Mouse (Mus musculus) heart, embryonic 15.5 days (tissue): ENCODE data around the gene Gm4969. TPM values are rescaled to one million over a fixed set of nuclear protein-coding genes. Genes with fewer than 3 reads are reported as not detected.
"Not testable (repeated sequence)": the region's sequence is repeated elsewhere in the genome, so short reads cannot be mapped to it uniquely, and the experiment has no call there.

ENCODE experiments used
- ATAC-seq: fragments of 200-750 bp; cut with Nextera tagmentation; replicated peaks from 2 replicates; pipeline ENCODE4 v1.8.0; 2017; ENCODE audit warnings: low read depth, moderate TSS enrichment; ENCODE audit not compliant: insufficient number of reproducible peaks, insufficient read depth, low FRiP score
- H3K27ac ChIP-seq: fragments of 300-500 bp; sonication (generic); 2 replicates; pipeline ENCODE4 v1.5.1; 2015; ENCODE audit warnings: mild to moderate bottlenecking, inconsistent platforms
- H3K27me3 ChIP-seq: fragments of 300-500 bp; sonication (generic); 2 replicates; pipeline ENCODE4 v1.6.1; 2015; ENCODE audit warnings: inconsistent platforms
- H3K36me3 ChIP-seq: fragments of 300-500 bp; sonication (generic); 2 replicates; pipeline ENCODE4 v1.6.1; 2015; ENCODE audit warnings: mild to moderate bottlenecking, inconsistent platforms
- H3K4me1 ChIP-seq: fragments of 300-500 bp; sonication (generic); replicated peaks from 2 replicates; pipeline ENCODE4 v1.6.1; 2015; ENCODE audit warnings: inconsistent platforms
- H3K4me2 ChIP-seq: fragments of 300-500 bp; sonication (generic); 2 replicates; pipeline ENCODE4 v1.6.1; 2015; ENCODE audit warnings: inconsistent platforms, mild to moderate bottlenecking, moderate library complexity
- H3K4me3 ChIP-seq: fragments of 300-500 bp; sonication (generic); 2 replicates; pipeline ENCODE4 v1.5.1; 2015; ENCODE audit warnings: mild to moderate bottlenecking, inconsistent platforms
- H3K9ac ChIP-seq: fragments of 300-500 bp; sonication (generic); 2 replicates; pipeline ENCODE4 v1.6.1; 2015; ENCODE audit warnings: mild to moderate bottlenecking, inconsistent platforms
- H3K9me3 ChIP-seq: fragments of 300-500 bp; sonication (generic); replicated peaks from 2 replicates; pipeline ENCODE4 v1.6.1; 2016; ENCODE audit warnings: inconsistent platforms
- WGBS: fragments of 180-500 bp; shearing (Covaris S2); methylation state at CpG from one replicate; pipeline ENCODE4 v1.1.7; 2015; ENCODE audit warnings: mixed read lengths; 5-methylcytosine and 5-hydroxymethylcytosine counted together
- polyA plus RNA-seq: library from polyadenylated mRNA; unstranded; fragments of >200 nt; fragmentation: Nextera tagmentation; extraction: Ambion mirVana; gene quantifications from 2 replicates; pipeline ENCODE4 v1.2.1, GENCODE M21; 2015

Gene Gm4969
- polyA plus RNA-seq, 1 experiment from 2014 or later, result 0.73 TPM

- WGBS, result 5% methylated on average over 30 of the region's 30 CpGs
- H3K27me3 ChIP-seq, result peaks cover 14% of the 10 kb centered on the region
- H3K9ac ChIP-seq, result peak overlapping the region; percentile 52; the same call in 1 of the 2 replicates
- ATAC-seq, result peak; percentile 73
- no peaks in the 10 kb centered on the region for H3K9me3 ChIP-seq
- H3K4me3 ChIP-seq, result no peak overlapping the region; the same call in 1 of the 2 replicates
- H3K4me1 ChIP-seq, result peaks cover 24% of the 10 kb centered on the region
- peaks cover 29% of the 10 kb centered on the region for H3K36me3 ChIP-seq
- H3K4me2 ChIP-seq, result peak overlapping the region; percentile 56
- H3K27ac ChIP-seq, result peak overlapping the region; percentile 57
These were observed 39.1 kb upstream of the Gm4969 start for GRCm38 (mm10) chr7:19157160-19157800.

GRCm38 (mm10) chr7:19155825-19156475, 37.8 kb upstream of the Gm4969 start:
- no peaks in the 10 kb centered on the region for H3K9me3 ChIP-seq
- H3K9ac ChIP-seq, result no peak overlapping the region
- 53% methylated on average over 13 of the region's 13 CpGs for WGBS
- no peak overlapping the region for H3K27ac ChIP-seq
- H3K27me3 ChIP-seq, result peaks cover 14% of the 10 kb centered on the region
- H3K4me3 ChIP-seq, result no peak overlapping the region
- no peak overlapping the region for H3K4me2 ChIP-seq
- ATAC-seq, result no peak
- H3K36me3 ChIP-seq, result peaks cover 33% of the 10 kb centered on the region
- H3K4me1 ChIP-seq, result peaks cover 27% of the 10 kb centered on the region

DNA sequence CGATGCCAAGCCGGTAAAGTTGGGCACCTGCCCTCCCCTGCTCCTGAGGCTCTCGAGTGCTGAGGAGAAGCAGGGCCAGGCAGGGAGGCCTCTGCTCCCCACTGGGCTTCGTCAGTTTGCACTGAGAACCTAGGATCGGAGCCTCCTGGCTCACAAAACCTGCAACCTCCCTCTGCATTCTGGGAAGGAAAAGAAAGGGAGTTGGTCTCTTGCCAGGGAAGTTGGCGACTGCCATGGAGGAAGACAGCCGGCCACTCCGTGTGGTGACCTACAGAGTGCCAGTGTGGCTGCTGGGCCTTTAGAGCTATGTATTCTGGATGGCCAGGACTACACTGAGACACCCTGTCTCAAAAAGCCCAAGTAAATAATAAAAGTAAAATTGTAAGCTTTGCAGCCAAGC, 36.6 kb upstream of the Gm4969 start:
- H3K4me2 ChIP-seq, result no peak overlapping the region
- no peak overlapping the region for H3K27ac ChIP-seq
- H3K36me3 ChIP-seq, result peaks cover 33% of the 10 kb centered on the region
- H3K4me3 ChIP-seq, result no peak overlapping the region
- 77% methylated on average over 8 of the region's 8 CpGs for WGBS
- ATAC-seq, result no peak
- no peak overlapping the region for H3K9ac ChIP-seq
- H3K9me3 ChIP-seq, result no peaks in the 10 kb centered on the region
- peaks cover 13% of the 10 kb centered on the region for H3K27me3 ChIP-seq
- H3K4me1 ChIP-seq, result peaks cover 24% of the 10 kb centered on the region

GRCm38 (mm10) chr7:19151121-19151520, 33.0 kb upstream of the Gm4969 start:
- not testable (repeated sequence) for H3K4me2 ChIP-seq, H3K9me3 ChIP-seq, H3K9ac ChIP-seq, H3K27ac ChIP-seq, ATAC-seq, H3K27me3 ChIP-seq, H3K4me3 ChIP-seq
- peaks cover 19% of the 10 kb centered on the region for H3K4me1 ChIP-seq
- H3K36me3 ChIP-seq, result peaks cover 29% of the 10 kb centered on the region
- WGBS, result 85% methylated on average over 10 of the region's 10 CpGs

GRCm38 (mm10) chr7:19149626-19150025, 31.5 kb upstream of the Gm4969 start, which contains the start of gene Snrpd2:
TSS of gene Snrpd2 (plus strand) at chr7:19149722.
- Histone ChIP-seq H3K27ac (peak within 1 kb of the TSS; percentile 78), H3K9me3 (no peaks in the 10 kb centered on the region), H3K36me3 (peaks cover 29% of the 10 kb centered on the region), H3K4me3 (peak within 1 kb of the TSS; percentile 68), H3K27me3 (no peaks in the 10 kb centered on the region), H3K4me1 (peaks cover 19% of the 10 kb centered on the region), H3K4me2 (peak within 1 kb of the TSS; percentile 90), H3K9ac (peak within 1 kb of the TSS; percentile 74)
- WGBS, result under 1% methylated on average over 24 of the region's 24 CpGs
- ATAC-seq, result peak; percentile 90

DNA sequence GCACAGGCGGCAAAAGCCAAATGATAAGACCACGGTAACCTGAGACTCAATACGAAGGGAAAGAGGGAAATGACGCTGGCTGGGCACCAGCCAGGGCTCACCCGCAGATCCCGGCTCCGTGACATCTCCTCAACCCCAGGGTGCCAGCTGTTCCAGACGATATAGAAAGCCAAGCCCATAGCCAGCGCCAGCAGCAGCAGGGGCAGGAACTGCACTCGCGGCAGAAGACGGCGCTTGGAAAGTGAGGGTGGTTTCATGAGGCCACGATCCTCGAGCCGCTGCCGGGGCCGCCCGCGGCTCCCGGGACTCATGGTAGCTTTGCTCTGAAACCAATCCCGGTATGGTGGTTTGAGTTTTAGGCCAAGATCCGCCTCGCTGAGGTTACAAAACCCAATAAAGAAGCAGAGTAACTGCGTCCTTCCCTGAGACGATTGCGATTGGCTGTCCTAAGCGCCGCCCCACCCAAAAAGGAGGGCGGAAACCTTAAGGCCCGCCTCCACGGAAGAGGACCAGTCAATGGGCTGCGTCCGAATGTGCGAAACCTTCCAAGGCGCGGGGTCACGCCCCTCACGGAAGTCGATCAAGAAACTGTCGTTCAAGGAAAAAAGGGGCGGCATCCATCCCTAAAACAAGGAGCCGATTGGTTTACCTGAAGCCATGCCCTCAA, 30.8 kb upstream of the Gm4969 start, which contains the start of gene Qpctl:
Qpctl (minus strand) TSS at position 417 of the 667 bp plus-strand sequence.
- ATAC-seq, result peak; percentile 96
- H3K27ac ChIP-seq, result peak within 1 kb of the TSS; percentile 78
- peak within 1 kb of the TSS; percentile 90 for H3K4me2 ChIP-seq
- H3K4me3 ChIP-seq, result peak within 1 kb of the TSS; percentile 68
- no peaks in the 10 kb centered on the region for H3K27me3 ChIP-seq
- peaks cover 19% of the 10 kb centered on the region for H3K4me1 ChIP-seq
- peaks cover 27% of the 10 kb centered on the region for H3K36me3 ChIP-seq
- no peaks in the 10 kb centered on the region for H3K9me3 ChIP-seq
- WGBS, result under 1% methylated on average over 43 of the region's 43 CpGs
- H3K9ac ChIP-seq, result peak within 1 kb of the TSS; percentile 74

DNA sequence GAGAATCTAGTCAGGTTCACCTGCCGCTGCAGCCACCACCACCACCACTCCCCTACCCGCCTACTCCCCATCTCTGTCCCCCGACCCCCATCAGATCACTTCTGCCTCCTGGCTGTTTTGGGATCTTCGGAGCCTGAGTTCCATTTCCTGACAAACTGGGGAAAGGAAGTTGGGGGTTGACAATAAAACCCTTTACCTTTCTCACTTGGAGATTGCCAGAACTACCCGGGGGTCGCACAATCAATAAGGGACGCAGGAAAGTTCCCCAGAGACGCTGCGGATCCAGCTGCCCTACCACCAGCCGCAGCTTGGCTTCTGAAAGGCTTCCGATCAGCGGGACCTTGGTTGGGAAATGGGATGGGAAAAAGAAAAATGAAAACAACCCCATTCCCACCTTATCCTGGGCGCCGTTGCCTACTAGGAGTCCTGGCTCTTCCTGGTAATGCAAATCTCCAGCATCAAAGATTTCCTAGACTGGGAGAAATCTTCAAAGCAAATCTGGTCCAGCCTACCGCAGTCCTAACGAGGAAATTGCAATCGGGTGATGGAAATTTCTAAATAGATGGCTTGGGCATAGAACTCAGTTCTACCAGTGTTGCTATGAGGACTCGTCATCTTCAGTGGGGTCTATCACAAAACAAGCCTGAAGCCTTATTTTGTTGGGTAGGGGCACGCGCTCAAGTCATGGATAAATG, 30.2 kb upstream of the Gm4969 start:
- peaks cover 19% of the 10 kb centered on the region for H3K4me1 ChIP-seq
- H3K9me3 ChIP-seq, result no peaks in the 10 kb centered on the region
- H3K9ac ChIP-seq, result peak overlapping the region; percentile 64
- H3K4me2 ChIP-seq, result peak overlapping the region; percentile 90
- H3K36me3 ChIP-seq, result peaks cover 20% of the 10 kb centered on the region
- no peaks in the 10 kb centered on the region for H3K27me3 ChIP-seq
- peak overlapping the region; percentile 78 for H3K27ac ChIP-seq
- ATAC-seq, result no peak
- 9% methylated on average over 20 of the region's 20 CpGs for WGBS
- H3K4me3 ChIP-seq, result peak overlapping the region; percentile 68

DNA sequence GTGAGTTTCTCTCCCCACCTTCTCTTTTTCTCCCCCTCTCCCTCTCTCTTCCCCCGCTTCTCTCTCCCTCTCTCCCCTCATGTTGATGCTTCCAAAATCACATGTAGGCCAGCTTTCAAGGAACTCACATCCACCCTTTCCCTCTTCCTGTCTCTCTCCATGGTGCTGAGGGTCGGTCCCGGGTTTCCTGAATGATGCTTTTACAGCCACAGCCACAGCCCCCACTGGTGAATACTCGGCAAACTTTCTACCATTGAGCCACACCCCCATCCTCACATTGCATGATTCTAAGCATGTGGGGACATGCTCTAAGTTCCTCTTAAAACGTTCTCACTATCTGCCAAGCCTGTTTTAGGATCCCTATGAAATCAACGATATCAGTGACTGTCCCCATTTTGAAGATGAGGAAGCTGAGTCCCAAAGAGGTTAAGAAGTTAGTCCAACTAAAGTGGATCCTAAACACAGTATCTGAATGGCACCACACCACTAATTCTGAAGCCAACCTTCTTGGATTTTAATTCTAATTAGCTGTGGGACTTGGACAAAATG, 29.4 kb upstream of the Gm4969 start:
- Histone ChIP-seq H3K4me2 (peak overlapping the region; percentile 90; the same call in 1 of the 2 replicates), H3K27ac (no peak overlapping the region), H3K9ac (no peak overlapping the region), H3K27me3 (no peaks in the 10 kb centered on the region), H3K36me3 (peaks cover 12% of the 10 kb centered on the region), H3K9me3 (no peaks in the 10 kb centered on the region), H3K4me1 (peaks cover 19% of the 10 kb centered on the region), H3K4me3 (no peak overlapping the region; the same call in 1 of the 2 replicates)
- no peak for ATAC-seq
- 46% methylated on average over 6 of the region's 6 CpGs for WGBS

- H3K4me1 ChIP-seq, result peaks cover 19% of the 10 kb centered on the region
- H3K9me3 ChIP-seq, result no peaks in the 10 kb centered on the region
- no peak overlapping the region for H3K27ac ChIP-seq
- H3K4me2 ChIP-seq, result no peak overlapping the region
- 85% methylated on average over 10 of the region's 10 CpGs for WGBS
- no peak overlapping the region for H3K4me3 ChIP-seq
- no peak for ATAC-seq
- no peaks in the 10 kb centered on the region for H3K27me3 ChIP-seq
- peaks cover 7% of the 10 kb centered on the region for H3K36me3 ChIP-seq
- H3K9ac ChIP-seq, result no peak overlapping the region
These were observed 28.6 kb upstream of the Gm4969 start for GRCm38 (mm10) chr7:19146793-19147192.

DNA sequence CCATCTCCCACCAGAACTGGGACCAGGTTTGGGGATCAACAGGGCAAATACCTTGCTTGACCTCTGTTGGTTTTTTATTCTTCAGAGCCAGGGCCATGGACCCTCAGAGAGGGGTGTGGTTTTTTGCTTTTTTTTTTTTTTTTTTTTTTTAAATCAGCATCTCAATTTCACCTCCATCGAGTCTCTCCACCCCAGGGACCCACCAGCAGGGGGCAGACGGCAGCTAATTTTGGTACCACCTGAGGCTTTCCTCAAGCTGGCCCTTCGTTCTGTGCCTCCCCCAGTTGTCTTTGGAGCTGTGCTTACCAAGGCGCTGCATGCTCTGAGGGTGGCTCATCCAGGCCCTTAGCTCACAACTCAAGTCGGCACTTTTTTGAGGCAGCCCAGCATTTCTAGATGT, 19.2 kb upstream of the Gm4969 start:
- Histone ChIP-seq H3K4me3 (no peak overlapping the region), H3K9ac (no peak overlapping the region), H3K9me3 (no peaks in the 10 kb centered on the region), H3K27me3 (no peaks in the 10 kb centered on the region), H3K4me2 (no peak overlapping the region), H3K36me3 (peaks cover 52% of the 10 kb centered on the region), H3K4me1 (no peaks in the 10 kb centered on the region), H3K27ac (no peak overlapping the region)
- ATAC-seq, result no peak
- 47% methylated on average over 5 of the region's 5 CpGs for WGBS
